Mouse (Mus musculus) ES-E14 (cell line): Measurements from ENCODE around the gene Smad1.

Experiments
- CHD2 ChIP-seq: IDR thresholded peaks from 2 replicates; pipeline ENCODE4 v1.6.1; 2014; ENCODE audit warnings: mild to moderate bottlenecking, low read depth, low read length, inconsistent platforms
- HCFC1 ChIP-seq: IDR thresholded peaks from 2 replicates; pipeline ENCODE4 v1.6.1; 2012; ENCODE audit warnings: low read length, inconsistent platforms, borderline replicate concordance; ENCODE audit not compliant: insufficient read depth
- MAFK ChIP-seq: IDR thresholded peaks from 2 replicates; pipeline ENCODE4 v1.6.1; 2014; ENCODE audit warnings: mild to moderate bottlenecking, low read depth, low read length, inconsistent platforms; ENCODE audit not compliant: insufficient read depth
- ZC3H11A ChIP-seq: IDR thresholded peaks from 2 replicates; pipeline ENCODE4 v1.6.1; 2012; ENCODE audit warnings: low read depth, mild to moderate bottlenecking, inconsistent platforms, low read length, borderline replicate concordance
- ZNF384 ChIP-seq: IDR thresholded peaks from 2 replicates; pipeline ENCODE4 v1.6.1; 2012; ENCODE audit warnings: low read depth, low read length, inconsistent platforms

- TF ChIP-seq CHD2 (no peak), MAFK (no peak), HCFC1 (no peak), ZNF384 (no peak), ZC3H11A (no peak)
Observed at GRCm38 (mm10) chr8:79360774-79361527, 38.4 kb downstream of the Smad1 start.
